Comparison of ENCODE assay signal across 25 mouse cellular contexts in the genomic region with DNA sequence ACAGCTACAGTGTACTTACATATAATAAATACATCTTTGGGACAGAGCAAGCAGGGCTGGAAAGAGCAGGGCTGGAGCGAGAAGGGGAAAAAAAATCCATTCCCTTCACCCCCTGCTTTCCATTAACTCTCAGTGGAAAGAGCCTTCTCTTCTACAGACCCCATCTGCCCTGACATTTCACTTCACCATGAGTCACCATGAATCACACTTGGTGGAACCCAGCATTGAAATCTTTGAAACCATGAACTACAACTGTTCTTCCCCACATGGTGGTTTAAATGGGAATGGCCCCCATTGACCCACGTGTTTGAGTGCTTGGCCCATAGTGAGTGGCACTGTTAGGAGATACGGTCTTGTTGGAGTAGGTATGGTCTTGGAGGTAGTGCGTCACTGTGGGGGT. TPM values are rescaled to one million over a fixed set of nuclear protein-coding genes. Genes with fewer than 3 reads are reported as not detected.
"Had no signal": no experiment of that assay in that cellular context is flagged by ENCODE, and none has a peak within 500 bp of the region (broad histone marks: within the 10 kb centered on the region; RNA-seq: fewer than 3 reads in every experiment).

No protein-coding gene starts in this region.

- H3K4me2 ChIP-seq: lung, embryonic 14.5 days; midbrain, embryonic 12.5 days; neural tube, embryonic 13.5 days; neural tube, embryonic 15.5 days had no signal

- H3K36me3 ChIP-seq: midbrain, embryonic 10.5 days; midbrain, embryonic 12.5 days; neural tube, embryonic 13.5 days; neural tube, embryonic 15.5 days had no signal

- H3K27ac ChIP-seq: midbrain, embryonic 10.5 days; midbrain, embryonic 12.5 days; neural tube, embryonic 13.5 days; neural tube, embryonic 15.5 days had no signal

- H3K9ac ChIP-seq: lung, embryonic 14.5 days; midbrain, embryonic 12.5 days; neural tube, embryonic 13.5 days; neural tube, embryonic 15.5 days had no signal

- H3K9me3 ChIP-seq: midbrain, embryonic 10.5 days; midbrain, embryonic 12.5 days; neural tube, embryonic 13.5 days; neural tube, embryonic 15.5 days had no signal

- ATAC-seq: midbrain, embryonic 16.5 days had no signal

- DNase-seq: lung, embryonic 14.5 days; lung, postnatal 10 days; lung, postnatal 4 days; midbrain, embryonic 14.5 days; retina, postnatal 1 day; right cerebral cortex, adult 18-20 months; right cerebral cortex, postnatal 25 days; right cerebral cortex, postnatal 4 days; spleen, adult 18-20 months; thymus, adult 18-20 months; thymus, postnatal 14 days; thymus, postnatal 36 days had no signal

- H3K4me3 ChIP-seq: midbrain, embryonic 10.5 days; midbrain, embryonic 12.5 days; myocyte; neural tube, embryonic 13.5 days; neural tube, embryonic 15.5 days had no signal

RNA-seq across cellular contexts. Expression of a gene that starts 4.1 kb away (rescaled TPM):
- total RNA-seq: megakaryocyte, adult 5-6 weeks; megakaryocyte-erythroid progenitor cell, adult 5-6 weeks had no signal
- polyA plus RNA-seq: lung, embryonic 14.5 days; lung, embryonic 16.5 days; midbrain, embryonic 10.5 days; midbrain, embryonic 12.5 days; midbrain, embryonic 14.5 days; midbrain, embryonic 16.5 days; neural tube, embryonic 11.5 days; neural tube, embryonic 13.5 days; neural tube, embryonic 15.5 days had no signal

RNA-seq across cellular contexts. Expression of a gene that starts 40.4 kb away (rescaled TPM):
- total RNA-seq: megakaryocyte, adult 5-6 weeks; megakaryocyte-erythroid progenitor cell, adult 5-6 weeks had no signal
- polyA plus RNA-seq: lung, embryonic 14.5 days; lung, embryonic 16.5 days; midbrain, embryonic 10.5 days; midbrain, embryonic 12.5 days; midbrain, embryonic 14.5 days; midbrain, embryonic 16.5 days; neural tube, embryonic 11.5 days; neural tube, embryonic 13.5 days; neural tube, embryonic 15.5 days; small intestine, adult 2 months; thymus, postnatal 0 days had no signal

RNA-seq across cellular contexts. Expression of a gene that starts 42.3 kb away (rescaled TPM):
- total RNA-seq: megakaryocyte, adult 5-6 weeks; megakaryocyte-erythroid progenitor cell, adult 5-6 weeks had no signal
- polyA plus RNA-seq: lung, embryonic 14.5 days; midbrain, embryonic 10.5 days; midbrain, embryonic 14.5 days; stomach, embryonic 14.5 days had no signal
